Comparison of ENCODE assay signal across 13 mouse cellular contexts in genomic region chr11:46073850-46074688, GRCm38 (mm10). TPM values are rescaled to one million over a fixed set of nuclear protein-coding genes. Genes with fewer than 3 reads are reported as not detected.
A peak's percentile ranks its signal among the peaks of the same experiment; 100 is the strongest.
DNase-seq lines count a peak whose midpoint lies in the region; ATAC-seq and TF ChIP-seq lines count a peak whose summit lies in the region.
"Had no signal": no experiment of that assay in that cellular context is flagged by ENCODE, and none has a peak within 500 bp of the region (broad histone marks: within the 10 kb centered on the region; RNA-seq: fewer than 3 reads in every experiment).

No protein-coding gene starts in this region.

- no peak for DNase-seq in gastrocnemius, adult 2 months
- no peak for DNase-seq in gastrocnemius, postnatal 4 days (ENCODE audit: low spot score in 2 of 2)
- no peak for DNase-seq in kidney, postnatal 36 days
- no peak for DNase-seq in ES-E14 (ENCODE audit: low read depth, low spot score)
- DNase-seq in spleen, postnatal 4 days (ENCODE audit: low spot score in 2 of 2): no peak
- DNase-seq in urinary bladder, postnatal 4 days (ENCODE audit: low spot score in 2 of 2): no peak
- DNase-seq: cerebellum, postnatal 10 days; kidney, adult 18-20 months had no signal

- peaks cover 14% of the 10 kb centered on the region; the same call in 1 of the 2 replicates for H3K36me3 ChIP-seq in kidney, embryonic 14.5 days (ENCODE audit: control insufficient read depth, insufficient read depth, low read length)
- H3K36me3 ChIP-seq in ES-E14 (ENCODE audit: control insufficient read depth, insufficient read depth, low read length, poor library complexity, severe bottlenecking): peaks cover 10% of the 10 kb centered on the region; the same call in 1 of the 2 replicates
- peaks cover 30% of the 10 kb centered on the region for H3K36me3 ChIP-seq in limb, embryonic 12.5 days
- H3K36me3 ChIP-seq: G1E had no signal

- no peak for TF ChIP-seq CTCF in gastrocnemius, adult 2 months (IDR thresholded peaks at IDR 0.05)

- WGBS in kidney, embryonic 14.5 days: 84% methylated on average over 16 of the region's 17 CpGs
- WGBS in limb, embryonic 12.5 days: 88% methylated on average over 17 of the region's 17 CpGs

- 0 out of 2 replicates have a peak, but pooled peaks cover 4% of the 10 kb centered on the region for H3K9me3 ChIP-seq in kidney, embryonic 14.5 days (ENCODE audit: control insufficient read depth, low read length)
- H3K9me3 ChIP-seq in ES-E14 (ENCODE audit: control insufficient read depth, insufficient read depth, low read depth, low read length): no peaks in the 10 kb centered on the region
- H3K9me3 ChIP-seq in limb, embryonic 12.5 days: no peaks in the 10 kb centered on the region
- H3K9me3 ChIP-seq: G1E; neural tube, embryonic 12.5 days had no signal

- H3K4me3 ChIP-seq in gastrocnemius, adult 2 months: peak overlapping the region; percentile 2; the same call in 1 of the 2 replicates
- H3K4me3 ChIP-seq in kidney, embryonic 14.5 days (ENCODE audit: low read length): no peak overlapping the region
- no peak overlapping the region for H3K4me3 ChIP-seq in ES-E14 (ENCODE audit: insufficient read depth in 1 of 2, low read depth in 1 of 2, low read length in 2 of 2, poor library complexity in 1 of 2, severe bottlenecking in 1 of 2)
- H3K4me3 ChIP-seq in limb, embryonic 12.5 days (replicated peaks): no peak overlapping the region
- H3K4me3 ChIP-seq: neural tube, embryonic 12.5 days had no signal

- ATAC-seq in kidney, embryonic 14.5 days (ENCODE audit: low FRiP score, low TSS enrichment): no peak
- no peak for ATAC-seq in limb, embryonic 12.5 days (ENCODE audit: insufficient number of reproducible peaks, insufficient read depth, low FRiP score, low TSS enrichment, low read depth)

- H3K27ac ChIP-seq in gastrocnemius, adult 2 months: peak overlapping the region; percentile 77
- peak overlapping the region; percentile 49; the same call in 1 of the 2 replicates for H3K27ac ChIP-seq in kidney, embryonic 14.5 days (ENCODE audit: low read depth, low read length)
- no peak overlapping the region for H3K27ac ChIP-seq in ES-E14 (ENCODE audit: insufficient read depth, low read depth, low read length, poor library complexity, severe bottlenecking)
- H3K27ac ChIP-seq in limb, embryonic 12.5 days: peak overlapping the region; percentile 68
- H3K27ac ChIP-seq: liver, embryonic 14.5 days; neural tube, embryonic 12.5 days had no signal

- no peak overlapping the region for H3K9ac ChIP-seq in kidney, embryonic 14.5 days (ENCODE audit: low read depth, low read length)
- H3K9ac ChIP-seq in ES-E14 (ENCODE audit: insufficient read depth, low read depth, low read length, poor library complexity, severe bottlenecking): no peak overlapping the region
- H3K9ac ChIP-seq in limb, embryonic 12.5 days (replicated peaks): no peak overlapping the region
- H3K9ac ChIP-seq: liver, embryonic 14.5 days; neural tube, embryonic 12.5 days had no signal

- intact Hi-C loops in gastrocnemius, adult 2 months (cut with DNase I): no loop called here

- H3K4me1 ChIP-seq in kidney, embryonic 14.5 days (ENCODE audit: control insufficient read depth, insufficient read depth, low read length): peaks cover 26% of the 10 kb centered on the region
- H3K4me1 ChIP-seq in ES-E14 (ENCODE audit: control insufficient read depth in 2 of 2, insufficient read depth in 2 of 2, low read length in 2 of 2, poor library complexity in 1 of 2): peaks cover 15 to 33% of the 10 kb centered on the region in 2 experiments
- H3K4me1 ChIP-seq in limb, embryonic 12.5 days (replicated peaks): peaks cover 42% of the 10 kb centered on the region

- in situ Hi-C loops in ES-E14 (cut with MboI; ENCODE audit: low sequenced_read_pairs in 2 of 2, unreplicated experiment in 2 of 2): no loop called here

- no peaks in the 10 kb centered on the region for H3K27me3 ChIP-seq in kidney, embryonic 14.5 days (ENCODE audit: control insufficient read depth, insufficient read depth, low read length)
- H3K27me3 ChIP-seq in limb, embryonic 12.5 days: no peaks in the 10 kb centered on the region
- H3K27me3 ChIP-seq: neural tube, embryonic 12.5 days had no signal

- no peak overlapping the region for H3K4me2 ChIP-seq in kidney, embryonic 14.5 days (replicated peaks; ENCODE audit: low read depth, low read length)
- no peak overlapping the region for H3K4me2 ChIP-seq in limb, embryonic 12.5 days
- H3K4me2 ChIP-seq: neural tube, embryonic 12.5 days had no signal

TF ChIP-seq in ES-E14, 5 proteins besides CTCF, POLR2A, EP300 and RAD21:
- no peak for TF ChIP-seq MAFK (IDR thresholded peaks at IDR 0.05; ENCODE audit: insufficient read depth, low read depth, low read length)
- TF ChIP-seq ZNF384 (IDR thresholded peaks at IDR 0.05; ENCODE audit: low read depth, low read length): peak; percentile 42; the same call in 1 of the 2 replicates

RNA-seq across cellular contexts. Expression of gene Adam19, which starts 18.3 kb away (rescaled TPM):
- 1 to 10 TPM; 3.0 to 3.7 TPM for total RNA-seq in gastrocnemius, adult 2 months (2021)
- total RNA-seq in gastrocnemius, postnatal 4 days (2021): 10 to 100 TPM; 48.3 to 56.3 TPM
- 7.6 and 14.7 TPM in 2 replicates for polyA plus RNA-seq in kidney, embryonic 14.5 days (2014; fragmentation: Nextera tagmentation; extraction: Ambion mirVana)
- total RNA-seq in ES-E14 (2012; rRNA removed): 43.8 and 71.1 TPM in 2 replicates
- 15.6 TPM in 2 replicates for polyA plus RNA-seq in limb, embryonic 12.5 days (2016; fragmentation: Nextera tagmentation; extraction: Ambion mirVana)
- polyA plus RNA-seq: G1E had no signal

RNA-seq across cellular contexts. Expression of gene Gm12166, which starts 21.9 kb away (rescaled TPM):
- total RNA-seq in gastrocnemius, adult 2 months (2021): under 1 TPM; 0.64 to 0.99 TPM
- total RNA-seq in gastrocnemius, postnatal 4 days (2021): 1 to 10 TPM; 1.1 to 1.3 TPM
- polyA plus RNA-seq in kidney, embryonic 14.5 days (2014; fragmentation: Nextera tagmentation; extraction: Ambion mirVana): 5.0 and 5.4 TPM in 2 replicates
- 3.9 and 6.8 TPM in 2 replicates for total RNA-seq in ES-E14 (2012; rRNA removed)
- 2.9 and 3.4 TPM in 2 replicates for polyA plus RNA-seq in limb, embryonic 12.5 days (2016; fragmentation: Nextera tagmentation; extraction: Ambion mirVana)
